Mouse (Mus musculus) brain, embryonic 14.5 days (tissue): ENCODE results near the gene Nell1.

Experiments used
- CTCF ChIP-seq: fragments of 200-500 bp; IDR thresholded peaks from 2 replicates; pipeline ENCODE4 v1.5.1; 2012; ENCODE audit warnings: inconsistent platforms, mild to moderate bottlenecking, moderate library complexity, borderline replicate concordance; ENCODE audit not compliant: insufficient read depth, insufficient read length; ENCODE audit errors: extremely low read depth
- POLR2A ChIP-seq: fragments of 200-500 bp; IDR thresholded peaks from 2 replicates; pipeline ENCODE4 v1.6.1; 2012; ENCODE audit warnings: mild to moderate bottlenecking, inconsistent platforms, borderline replicate concordance; ENCODE audit not compliant: poor library complexity, insufficient read depth, insufficient read length, severe bottlenecking; ENCODE audit errors: extremely low read depth

- TF ChIP-seq CTCF (no peak), POLR2A (no peak)
Measured at GRCm38 (mm10) chr7:50614101-50614500, 639.4 kb downstream of the Nell1 start.
